Mouse (Mus musculus) cerebellum, adult 11-12 months (tissue): Measurements from ENCODE around the gene Tyw3.

Experiments
- DNase-seq: peaks from one replicate; pipeline ENCODE4 v3.0.0; 2022

The Tyw3 gene

DNA sequence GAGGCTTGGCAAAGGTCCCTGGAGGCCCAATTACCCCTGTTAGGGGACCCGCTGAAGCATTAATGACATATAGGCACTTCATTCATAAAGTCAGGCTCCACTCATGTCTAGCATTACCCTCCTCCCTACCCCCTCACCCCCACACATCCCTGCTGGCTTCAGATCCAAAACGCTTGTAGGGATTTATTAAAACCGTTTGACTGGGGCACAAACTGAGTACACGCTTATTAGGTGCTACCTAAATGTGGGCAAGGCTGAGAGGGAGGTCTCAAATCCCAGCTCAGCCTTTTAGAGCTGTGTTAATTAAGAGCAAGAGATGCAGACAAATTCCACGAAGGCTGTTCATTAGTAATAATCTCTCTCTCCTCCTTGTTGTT lies 45.9 kb downstream of the Tyw3 start:
- DNase-seq, result no peak

- no peak for DNase-seq
These were observed 46.4 kb downstream of the Tyw3 start for GRCm38 (mm10) chr3:154550326-154551034.

DNA sequence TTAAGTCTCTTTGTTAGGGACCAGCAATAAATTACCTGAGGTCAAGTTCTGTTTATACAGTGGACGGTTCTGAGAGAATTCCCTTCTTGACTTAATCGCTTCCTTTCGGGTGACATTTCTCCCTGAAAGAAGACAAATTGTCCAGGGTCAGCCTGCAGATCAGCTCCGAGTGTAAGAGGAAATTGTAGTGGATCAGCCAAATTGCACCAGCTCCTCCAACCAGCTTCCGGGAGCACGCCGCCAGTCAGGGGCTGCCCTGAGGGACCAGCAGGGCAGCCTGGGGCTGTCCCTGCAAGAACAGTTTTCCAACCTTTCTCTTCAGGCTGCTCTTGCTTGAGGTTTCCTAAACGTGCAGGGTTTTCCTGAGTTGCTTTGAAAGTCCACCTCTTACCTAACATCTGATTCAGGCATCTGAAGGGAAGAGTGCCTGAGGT lies 48.0 kb downstream of the Tyw3 start:
- DNase-seq, result no peak

GRCm38 (mm10) chr3:154547549-154548426 lies 49.1 kb downstream of the Tyw3 start:
- no peak for DNase-seq

GRCm38 (mm10) chr3:154546234-154546633 lies 50.7 kb downstream of the Tyw3 start:
- no peak for DNase-seq

GRCm38 (mm10) chr3:154540086-154540911 lies 56.6 kb downstream of the Tyw3 start:
- DNase-seq, result no peak

DNA sequence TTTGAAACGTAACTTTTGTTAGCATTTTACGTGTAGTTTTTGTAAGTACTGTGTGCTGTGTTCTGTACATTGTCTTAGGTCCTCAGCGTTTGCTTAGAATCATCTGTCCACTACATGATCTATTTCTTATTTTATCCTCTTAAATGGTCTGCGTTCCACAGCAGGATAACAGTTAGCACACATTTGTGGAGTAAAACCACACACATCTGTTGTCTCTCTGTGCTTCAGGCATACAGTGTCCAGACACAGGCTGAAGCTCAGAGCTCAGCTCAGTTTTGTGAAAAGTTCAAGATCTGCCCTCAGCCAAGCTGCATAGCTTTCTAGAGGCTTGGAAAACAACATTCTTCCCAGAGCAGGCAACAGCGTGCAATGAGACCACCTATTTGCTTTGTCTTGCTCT lies 60.8 kb downstream of the Tyw3 start:
- no peak for DNase-seq

GRCm38 (mm10) chr3:154533246-154533645 lies 63.7 kb downstream of the Tyw3 start:
- no peak for DNase-seq

DNA sequence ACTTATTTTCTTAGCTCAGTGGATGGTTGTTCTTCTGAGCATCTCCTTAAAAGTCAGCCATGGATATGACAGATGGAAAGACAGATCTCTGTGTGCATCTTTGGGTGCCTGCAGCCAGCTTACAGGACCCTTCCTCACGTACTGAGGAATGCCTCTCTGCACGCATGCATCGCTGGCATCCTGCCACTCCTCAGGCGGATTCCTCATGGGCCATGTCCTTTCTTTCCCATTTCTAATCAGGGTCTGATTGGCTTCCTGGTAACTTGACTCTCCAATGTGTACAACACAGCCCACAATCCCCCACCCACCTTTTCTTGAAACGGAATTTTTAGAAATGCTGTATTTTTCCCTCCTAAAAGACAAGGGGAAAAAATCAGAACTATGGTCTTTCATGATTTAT lies 67.9 kb downstream of the Tyw3 start:
- no peak for DNase-seq

DNA sequence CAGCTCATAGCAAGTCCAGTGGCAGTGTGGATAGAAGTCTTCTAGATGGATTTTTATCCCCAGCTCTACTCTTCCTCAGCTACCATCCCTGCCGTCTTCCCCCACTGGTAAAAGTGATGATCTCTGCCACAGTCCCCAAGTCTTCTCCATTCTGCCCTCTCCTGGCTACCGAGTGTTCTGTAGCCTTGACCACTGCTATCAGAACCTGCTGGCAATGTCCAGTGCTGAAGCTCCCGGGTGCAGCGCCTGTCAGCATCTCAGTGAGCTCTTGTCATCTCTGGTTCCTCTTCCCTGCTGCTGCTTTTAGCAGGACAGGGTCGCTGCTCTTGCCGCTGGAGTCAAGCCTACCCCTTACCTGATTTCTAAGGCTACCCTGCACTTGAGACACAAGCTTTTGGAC lies 70.3 kb downstream of the Tyw3 start:
- no peak for DNase-seq
